Mouse (Mus musculus): ENCODE data around the gene Gm648. TPM values are rescaled to one million over a fixed set of nuclear protein-coding genes. Genes with fewer than 3 reads are reported as not detected.

Gene Gm648
- polyA plus RNA-seq (2017; shearing (Covaris generic)), result not detected

DNA sequence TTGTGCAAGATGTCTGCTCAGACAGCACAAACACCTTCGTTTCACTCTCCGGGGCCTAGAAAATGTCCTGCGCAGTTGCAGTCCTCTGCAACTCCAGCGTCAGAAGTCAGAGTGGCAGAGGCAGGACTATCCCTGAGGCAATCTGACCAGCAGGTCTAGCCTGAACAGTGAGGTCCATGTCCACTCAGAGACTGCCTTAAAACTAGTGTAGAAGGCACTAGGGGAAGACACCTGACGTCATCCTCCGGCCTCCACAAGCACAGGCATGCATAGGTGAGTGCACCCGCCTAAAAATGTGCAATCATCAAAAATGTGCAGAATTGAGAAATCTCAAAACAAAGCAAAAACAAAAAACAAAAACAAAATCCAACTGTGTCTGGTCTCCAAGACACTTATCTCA, at the start of gene Gm648:
TSS of gene Gm648 (minus strand) at position 101 of the 400 bp plus-strand sequence.

DNA sequence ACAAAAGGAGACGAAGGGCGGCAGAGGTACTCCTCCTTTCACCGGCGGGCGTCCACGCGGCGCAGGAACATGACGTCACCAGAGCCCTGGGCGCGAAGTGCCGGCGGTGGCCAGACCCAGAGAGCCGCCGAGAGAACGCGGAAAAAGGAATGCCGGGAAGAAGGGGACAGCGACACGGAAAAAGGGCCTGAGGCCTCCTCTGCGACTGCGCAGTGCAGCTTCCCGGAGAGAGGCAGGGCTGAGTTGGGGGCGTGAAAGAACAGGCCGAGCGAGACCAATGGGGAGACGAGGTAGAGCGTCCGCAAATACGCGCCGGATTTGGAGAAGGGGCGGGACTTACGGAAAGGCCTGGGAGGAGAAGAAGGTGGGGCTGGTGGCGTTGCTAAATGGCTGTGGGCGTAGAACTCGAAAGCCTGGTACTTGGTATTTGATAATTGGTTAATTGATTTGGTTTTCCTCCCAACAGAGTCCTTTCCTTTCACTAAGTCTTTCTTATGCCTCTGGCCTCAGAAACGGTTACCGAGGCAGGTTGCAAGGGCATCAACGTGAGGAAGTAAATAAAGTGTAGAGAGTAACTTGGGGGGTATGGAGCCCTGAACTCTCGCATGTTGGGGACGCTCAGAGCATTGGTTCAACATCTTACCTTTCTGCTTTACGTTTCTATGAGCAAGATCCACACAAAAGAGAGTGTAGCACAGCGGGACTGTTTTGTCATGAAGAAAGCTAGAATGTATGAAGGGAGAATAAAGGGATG, 48.7 kb upstream of the Gm648 start, which contains the start of gene Mmgt1:
TSS of gene Mmgt1 (minus strand) at position 183 of the 754 bp plus-strand sequence.

DNA sequence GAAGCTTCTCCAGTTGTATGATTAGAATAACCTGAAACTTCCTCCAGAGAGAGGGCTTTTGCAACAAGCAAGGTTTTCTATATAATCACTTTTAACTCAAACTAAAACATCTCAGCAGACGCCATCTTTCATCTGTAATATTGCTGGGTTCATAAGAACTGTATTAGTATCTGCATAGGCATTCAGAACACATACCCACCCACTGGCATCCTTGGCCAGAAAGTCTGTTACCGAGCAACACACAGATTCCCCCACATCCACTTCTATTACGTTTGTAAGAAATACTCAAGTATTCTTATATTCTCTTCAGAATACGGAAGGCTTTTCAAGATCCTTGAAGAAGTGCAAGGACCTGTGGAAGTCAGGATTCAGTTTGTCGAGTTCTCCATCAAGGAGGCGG, 25.0 kb downstream of the Gm648 start, which contains the start of gene Gm10477:
TSS of gene Gm10477 (plus strand) at position 301 of the 400 bp plus-strand sequence.

Other genes with a start within 250 kb of the Gm648 start
- gene Zfp449, start 203.2 kb downstream of the Gm648 start, polyA plus RNA-seq (2017; shearing (Covaris generic)), result 1 to 10 TPM; 1.8 to 2.5 TPM
- gene Smim10l2a, start 175.0 kb downstream of the Gm648 start, polyA plus RNA-seq (2017; shearing (Covaris generic)), result 10 to 100 TPM; 10.2 to 10.7 TPM
- gene Gm2174, start 101.6 kb downstream of the Gm648 start, polyA plus RNA-seq (2017; shearing (Covaris generic)), result not detected
- 10 to 100 TPM; 33.5 to 36.5 TPM for gene Ints6l, start 94.7 kb downstream of the Gm648 start, polyA plus RNA-seq (2017; shearing (Covaris generic))
- gene Gm10477, start 24.9 kb downstream of the Gm648 start, polyA plus RNA-seq (2017; shearing (Covaris generic)), result not detected
- gene Mmgt1, start 48.5 kb upstream of the Gm648 start, polyA plus RNA-seq (2017; shearing (Covaris generic)), result 10 to 100 TPM in 1 of 2 experiments, 1 to 10 TPM in 1; 8.0 to 12.3 TPM
- 10 to 100 TPM; 14.9 to 22.3 TPM for gene Slc9a6, start 60.2 kb upstream of the Gm648 start, polyA plus RNA-seq (2017; shearing (Covaris generic))
- 1 to 10 TPM in 1 of 2 experiments, under 1 TPM in 1; 0.17 to 2.2 TPM for gene Fhl1, start 182.2 kb upstream of the Gm648 start, polyA plus RNA-seq (2017; shearing (Covaris generic))